Mouse (Mus musculus) kidney, postnatal 0 days (tissue): Measurements from ENCODE around the gene 2010300C02Rik. TPM values are rescaled to one million over a fixed set of nuclear protein-coding genes. Genes with fewer than 3 reads are reported as not detected.

Experiments
- ATAC-seq: fragments of 200-750 bp; cut with Nextera tagmentation; replicated peaks from 2 replicates; pipeline ENCODE4 v1.8.0; 2017; ENCODE audit warnings: low read depth, moderate number of reproducible peaks, moderate TSS enrichment, moderate library complexity; ENCODE audit not compliant: low FRiP score
- DNase-seq: peaks from one replicate; pipeline ENCODE4 v3.0.0-alpha.2; 2016; ENCODE audit warnings: low spot score
- H3K27ac ChIP-seq: fragments of 300-500 bp; sonication (generic); 2 replicates; pipeline ENCODE4 v1.5.1; 2014; ENCODE audit warnings: mild to moderate bottlenecking
- H3K27me3 ChIP-seq: fragments of 300-500 bp; sonication (generic); 2 replicates; pipeline ENCODE4 v1.6.1; 2014; ENCODE audit warnings: low read length, mixed read lengths; ENCODE audit not compliant: insufficient read depth
- H3K36me3 ChIP-seq: fragments of 300-500 bp; sonication (generic); 2 replicates; pipeline ENCODE4 v1.6.1; 2014; ENCODE audit warnings: low read length, mixed read lengths; ENCODE audit not compliant: insufficient read depth
- H3K4me1 ChIP-seq: fragments of 300-500 bp; sonication (generic); replicated peaks from 2 replicates; pipeline ENCODE4 v1.6.1; 2014; ENCODE audit warnings: antibody characterized with exemption, low read length, mixed read lengths; ENCODE audit not compliant: insufficient read depth
- H3K4me2 ChIP-seq: fragments of 300-500 bp; sonication (generic); 2 replicates; pipeline ENCODE4 v1.6.1; 2014; ENCODE audit warnings: mild to moderate bottlenecking, low read length, moderate library complexity, mixed read lengths
- H3K4me3 ChIP-seq: fragments of 300-500 bp; sonication (generic); replicated peaks from 2 replicates; pipeline ENCODE4 v1.5.1; 2014; ENCODE audit warnings: low read depth, low read length
- H3K9ac ChIP-seq: fragments of 300-500 bp; sonication (generic); 2 replicates; pipeline ENCODE4 v1.6.1; 2014; ENCODE audit warnings: low read depth, low read length
- H3K9me3 ChIP-seq: fragments of 300-500 bp; sonication (generic); replicated peaks from 2 replicates; pipeline ENCODE4 v1.6.1; 2016; ENCODE audit warnings: low read length, inconsistent platforms, mixed read lengths
- CTCF ChIP-seq: IDR thresholded peaks from 2 replicates; pipeline ENCODE4 v1.5.1; 2016; ENCODE audit warnings: antibody characterized with exemption, low read depth, mild to moderate bottlenecking, moderate library complexity
- WGBS: fragments of 180-500 bp; shearing (Covaris S2); extraction: QIAGEN DNeasy Blood & Tissue Kit; methylation state at CpG from one replicate; pipeline ENCODE4 v1.1.7; 2014; 5-methylcytosine and 5-hydroxymethylcytosine counted together
- polyA plus RNA-seq: library from polyadenylated mRNA; unstranded; fragments of >200 nt; fragmentation: Nextera tagmentation; extraction: Ambion mirVana; gene quantifications from 2 replicates; pipeline ENCODE4 v1.2.1, GENCODE M21; 2015

Gene 2010300C02Rik
- polyA plus RNA-seq, 1 experiment from 2014 or later: 2.4 TPM

GRCm38 (mm10) chr1:37638560-37638959 lies 81.3 kb downstream of the 2010300C02Rik start:
- no peak for TF ChIP-seq CTCF
- Histone ChIP-seq H3K4me2 (no peak overlapping the region), H3K36me3 (no peaks in the 10 kb centered on the region), H3K9ac (no peak overlapping the region), H3K4me1 (no peaks in the 10 kb centered on the region), H3K27me3 (no peaks in the 10 kb centered on the region), H3K4me3 (no peak overlapping the region), H3K9me3 (no peaks in the 10 kb centered on the region), H3K27ac (no peak overlapping the region)
- 69% methylated on average over 9 of the region's 9 CpGs for WGBS
- ATAC-seq (no peak), DNase-seq (no peak)

GRCm38 (mm10) chr1:37637571-37637970 lies 82.3 kb downstream of the 2010300C02Rik start:
- no peak for TF ChIP-seq CTCF
- H3K36me3 ChIP-seq: no peaks in the 10 kb centered on the region
- no peaks in the 10 kb centered on the region for H3K4me1 ChIP-seq
- no peak overlapping the region for H3K27ac ChIP-seq
- no peak overlapping the region for H3K9ac ChIP-seq
- ATAC-seq (no peak), DNase-seq (no peak)
- H3K4me2 ChIP-seq: no peak overlapping the region
- H3K9me3 ChIP-seq: no peaks in the 10 kb centered on the region
- 65% methylated on average over 11 of the region's 11 CpGs for WGBS
- H3K27me3 ChIP-seq: no peaks in the 10 kb centered on the region
- no peak overlapping the region for H3K4me3 ChIP-seq

DNA sequence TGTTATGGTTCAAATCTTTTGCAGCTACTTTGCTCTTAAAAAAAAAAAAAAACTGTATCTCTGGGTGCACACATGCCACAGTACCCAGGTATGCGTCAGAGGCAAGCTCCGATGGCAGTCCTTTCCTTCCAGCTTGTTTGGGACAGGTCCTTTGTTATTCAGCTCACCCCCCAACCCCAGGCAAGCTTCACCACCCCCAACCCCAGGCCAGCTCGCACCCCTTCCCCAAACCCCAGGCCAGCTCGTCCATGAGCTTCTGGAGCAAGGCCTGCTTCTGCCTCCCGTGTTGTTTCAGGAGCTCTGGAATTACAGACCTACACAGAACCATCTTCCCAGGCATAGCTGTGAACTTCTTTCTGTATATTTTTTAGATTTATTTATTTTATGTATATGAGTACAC lies 83.1 kb downstream of the 2010300C02Rik start:
- no peak overlapping the region for H3K27ac ChIP-seq
- no peak for TF ChIP-seq CTCF

GRCm38 (mm10) chr1:37636169-37636568 lies 83.7 kb downstream of the 2010300C02Rik start:
- Histone ChIP-seq H3K27me3 (no peaks in the 10 kb centered on the region), H3K27ac (no peak overlapping the region), H3K4me3 (no peak overlapping the region), H3K9ac (no peak overlapping the region), H3K4me2 (no peak overlapping the region), H3K4me1 (no peaks in the 10 kb centered on the region), H3K36me3 (no peaks in the 10 kb centered on the region), H3K9me3 (no peaks in the 10 kb centered on the region)
- DNase-seq (no peak), ATAC-seq (no peak)
- WGBS: 38% methylated on average over 2 of the region's 2 CpGs
- peak; percentile 51; the same call in 1 of the 2 replicates for TF ChIP-seq CTCF

More for the DNA sequence above, 83.1 kb downstream of the 2010300C02Rik start:
- DNase-seq: no peak
- no peak for ATAC-seq
- Histone ChIP-seq H3K27me3 (no peaks in the 10 kb centered on the region), H3K9ac (no peak overlapping the region), H3K36me3 (no peaks in the 10 kb centered on the region), H3K4me1 (no peaks in the 10 kb centered on the region), H3K4me3 (no peak overlapping the region), H3K9me3 (no peaks in the 10 kb centered on the region), H3K4me2 (no peak overlapping the region)
- 94% methylated on average over 5 of the region's 5 CpGs for WGBS

DNA sequence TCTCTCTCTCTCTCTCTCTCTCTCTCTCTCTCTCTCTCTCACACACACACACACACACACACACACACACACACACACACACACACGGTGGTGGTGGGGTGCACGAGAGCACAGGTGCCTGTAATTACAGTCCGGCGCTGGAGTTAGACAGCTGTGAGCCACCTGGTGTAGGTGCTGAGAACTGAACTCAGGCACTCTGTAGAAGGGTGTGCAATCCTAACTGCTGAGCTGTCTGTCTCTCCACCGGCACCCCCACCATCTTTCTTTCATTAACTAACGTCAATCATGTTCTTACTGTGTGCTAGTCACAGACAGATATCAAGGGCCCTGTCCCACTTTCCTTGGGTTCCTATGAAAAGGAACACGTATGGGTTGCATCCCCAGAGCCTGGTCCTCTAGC lies 84.2 kb downstream of the 2010300C02Rik start:
- ATAC-seq (no peak), DNase-seq (no peak)
- WGBS: 77% methylated on average over 7 of the region's 7 CpGs
- Histone ChIP-seq H3K4me3 (no peak overlapping the region), H3K9me3 (no peaks in the 10 kb centered on the region), H3K4me2 (no peak overlapping the region), H3K36me3 (no peaks in the 10 kb centered on the region), H3K27ac (no peak overlapping the region), H3K27me3 (no peaks in the 10 kb centered on the region), H3K9ac (no peak overlapping the region), H3K4me1 (no peaks in the 10 kb centered on the region)
- TF ChIP-seq CTCF: no peak

GRCm38 (mm10) chr1:37634658-37635057 lies 85.2 kb downstream of the 2010300C02Rik start:
- DNase-seq: peak; percentile 65
- WGBS: 17% methylated on average over 4 of the region's 4 CpGs
- Histone ChIP-seq H3K9me3 (no peaks in the 10 kb centered on the region), H3K9ac (no peak overlapping the region), H3K36me3 (no peaks in the 10 kb centered on the region), H3K27ac (no peak overlapping the region), H3K4me3 (no peak overlapping the region), H3K4me2 (no peak overlapping the region), H3K27me3 (no peaks in the 10 kb centered on the region), H3K4me1 (no peaks in the 10 kb centered on the region)
- peak; percentile 96 for TF ChIP-seq CTCF
- ATAC-seq: no peak

GRCm38 (mm10) chr1:37633516-37633915 lies 86.4 kb downstream of the 2010300C02Rik start:
- no peak overlapping the region for H3K4me2 ChIP-seq
- no peaks in the 10 kb centered on the region for H3K27me3 ChIP-seq
- H3K4me3 ChIP-seq: no peak overlapping the region
- H3K9ac ChIP-seq: no peak overlapping the region
- WGBS: 55% methylated on average over 5 of the region's 5 CpGs
- H3K36me3 ChIP-seq: no peaks in the 10 kb centered on the region
- H3K27ac ChIP-seq: no peak overlapping the region
- H3K9me3 ChIP-seq: no peaks in the 10 kb centered on the region
- DNase-seq: no peak
- no peak for ATAC-seq
- H3K4me1 ChIP-seq: no peaks in the 10 kb centered on the region
- no peak for TF ChIP-seq CTCF
